Mouse (Mus musculus): ENCODE data around the gene Tfpi2. TPM values are rescaled to one million over a fixed set of nuclear protein-coding genes. Genes with fewer than 3 reads are reported as not detected.
A peak's percentile ranks its signal among the peaks of the same experiment; 100 is the strongest.

The Tfpi2 gene
- polyA plus RNA-seq, 1 experiment from 2014 or later, result 1.2 TPM

GRCm38 (mm10) chr6:3982661-3983284 lies 5.9 kb downstream of the Tfpi2 start:
- no peaks in the 10 kb centered on the region for H3K4me1 ChIP-seq
- H3K4me2 ChIP-seq (replicated peaks), result no peak overlapping the region
- no peaks in the 10 kb centered on the region for H3K27me3 ChIP-seq
- ATAC-seq (ENCODE audit: low FRiP score, low read depth), result no peak
- WGBS, result 80% methylated on average over 5 of the region's 5 CpGs
- H3K27ac ChIP-seq, result no peak overlapping the region
- H3K36me3 ChIP-seq, result no peaks in the 10 kb centered on the region
- no peak overlapping the region for H3K4me3 ChIP-seq
- no peak overlapping the region for H3K9ac ChIP-seq
- H3K9me3 ChIP-seq, result no peaks in the 10 kb centered on the region

DNA sequence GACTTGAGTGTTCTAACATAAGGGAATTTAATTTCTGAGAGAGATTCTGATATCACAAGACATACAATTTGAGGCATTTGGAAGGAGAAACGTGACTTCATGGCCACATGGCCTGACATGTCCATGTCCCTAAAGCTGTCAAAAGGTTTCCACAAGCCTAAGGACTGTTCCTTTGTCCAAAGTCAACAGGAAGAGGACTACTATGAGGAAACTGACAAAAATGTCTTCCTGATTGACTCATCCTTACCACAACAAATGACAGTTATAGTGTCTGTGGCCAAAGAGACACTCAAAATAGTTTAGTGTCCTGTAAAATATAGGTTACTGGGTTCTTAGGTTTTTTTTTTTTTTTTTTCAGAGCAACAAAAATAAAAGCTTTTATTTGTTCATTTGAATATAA lies 15.0 kb downstream of the Tfpi2 start:
- H3K4me1 ChIP-seq, result no peaks in the 10 kb centered on the region
- no peaks in the 10 kb centered on the region for H3K36me3 ChIP-seq
- ATAC-seq (ENCODE audit: low FRiP score, low read depth), result no peak
- no peak overlapping the region for H3K9ac ChIP-seq
- H3K27ac ChIP-seq, result no peak overlapping the region
- peaks cover 6% of the 10 kb centered on the region; the same call in 1 of the 2 replicates for H3K27me3 ChIP-seq
- H3K9me3 ChIP-seq, result no peaks in the 10 kb centered on the region
- H3K4me3 ChIP-seq, result no peak overlapping the region
- H3K4me2 ChIP-seq (replicated peaks), result no peak overlapping the region
- 83% methylated on average over 1 of the region's 1 CpGs for WGBS

GRCm38 (mm10) chr6:3967676-3968626 lies 20.8 kb downstream of the Tfpi2 start:
- Histone ChIP-seq H3K36me3 (no peaks in the 10 kb centered on the region), H3K4me2 (replicated peaks) (peak overlapping the region; percentile 59), H3K9me3 (no peaks in the 10 kb centered on the region), H3K4me1 (no peaks in the 10 kb centered on the region), H3K27ac (no peak overlapping the region), H3K9ac (no peak overlapping the region), H3K27me3 (peaks cover 23% of the 10 kb centered on the region), H3K4me3 (peak overlapping the region; percentile 30)
- ATAC-seq (ENCODE audit: low FRiP score, low read depth), result no peak
- WGBS, result 22% methylated on average over 31 of the region's 31 CpGs

DNA sequence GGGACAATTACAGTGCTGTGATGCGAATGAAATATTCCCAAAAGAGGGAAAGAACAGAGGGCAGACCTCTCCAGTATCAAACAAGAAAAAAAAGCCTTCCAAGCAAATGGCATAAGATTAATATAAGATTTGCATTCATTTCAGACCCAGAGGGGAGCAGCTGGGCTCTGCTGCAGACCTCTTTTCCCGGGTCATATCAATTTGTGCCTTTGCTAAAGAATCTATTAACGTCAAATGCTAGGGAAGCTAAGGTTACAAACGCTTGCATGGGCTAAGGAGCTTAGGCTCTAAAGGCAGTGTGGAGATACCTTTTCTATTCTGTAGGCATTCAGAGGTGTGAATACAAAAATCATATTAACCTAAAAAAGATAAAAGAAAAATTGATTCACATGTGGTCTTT lies 33.8 kb downstream of the Tfpi2 start:
- no peak for ATAC-seq (ENCODE audit: low FRiP score, low read depth)
- H3K9me3 ChIP-seq, result no peaks in the 10 kb centered on the region
- 54% methylated on average over 4 of the region's 4 CpGs for WGBS
- H3K9ac ChIP-seq, result no peak overlapping the region
- H3K4me2 ChIP-seq (replicated peaks), result no peak overlapping the region
- no peak overlapping the region for H3K27ac ChIP-seq
- no peaks in the 10 kb centered on the region for H3K27me3 ChIP-seq
- no peaks in the 10 kb centered on the region for H3K36me3 ChIP-seq
- H3K4me3 ChIP-seq, result no peak overlapping the region
- H3K4me1 ChIP-seq, result no peaks in the 10 kb centered on the region

GRCm38 (mm10) chr6:3936140-3936714 lies 52.5 kb downstream of the Tfpi2 start:
- Histone ChIP-seq H3K4me1 (no peaks in the 10 kb centered on the region), H3K36me3 (no peaks in the 10 kb centered on the region), H3K4me2 (replicated peaks) (no peak overlapping the region), H3K4me3 (no peak overlapping the region), H3K9me3 (no peaks in the 10 kb centered on the region), H3K27ac (no peak overlapping the region), H3K9ac (no peak overlapping the region), H3K27me3 (no peaks in the 10 kb centered on the region)
- 68% methylated on average over 1 of the region's 1 CpGs for WGBS
- no peak for ATAC-seq (ENCODE audit: low FRiP score, low read depth)

DNA sequence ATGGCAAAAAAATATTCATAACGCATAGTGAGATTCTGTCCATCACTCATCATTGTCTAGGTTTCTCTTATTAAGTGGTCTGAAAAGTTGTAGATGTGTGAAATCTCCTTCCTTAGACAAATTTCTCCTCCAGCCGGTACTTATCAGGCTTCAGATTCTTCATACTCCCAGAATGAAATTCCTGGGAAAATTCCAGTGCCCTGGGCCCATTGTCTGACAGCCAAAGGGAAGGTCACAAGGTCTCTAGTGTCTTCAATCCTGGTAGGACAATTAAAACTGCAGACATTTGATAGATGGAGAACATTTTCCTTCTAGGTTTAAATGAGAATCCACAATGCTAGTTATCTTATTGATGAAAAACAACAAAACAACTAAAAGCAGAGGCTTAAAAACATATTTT lies 53.1 kb downstream of the Tfpi2 start:
- Histone ChIP-seq H3K27me3 (no peaks in the 10 kb centered on the region), H3K4me1 (no peaks in the 10 kb centered on the region), H3K36me3 (no peaks in the 10 kb centered on the region), H3K9ac (no peak overlapping the region), H3K27ac (no peak overlapping the region), H3K4me2 (replicated peaks) (no peak overlapping the region), H3K9me3 (no peaks in the 10 kb centered on the region), H3K4me3 (no peak overlapping the region)
- 73% methylated on average over 2 of the region's 2 CpGs for WGBS
- no peak for ATAC-seq (ENCODE audit: low FRiP score, low read depth)

GRCm38 (mm10) chr6:3935048-3935447 lies 53.7 kb downstream of the Tfpi2 start:
- 56% methylated on average over 2 of the region's 2 CpGs for WGBS
- no peak for ATAC-seq (ENCODE audit: low FRiP score, low read depth)
- H3K9ac ChIP-seq, result no peak overlapping the region
- no peak overlapping the region for H3K4me2 ChIP-seq (replicated peaks)
- H3K9me3 ChIP-seq, result no peaks in the 10 kb centered on the region
- no peaks in the 10 kb centered on the region for H3K36me3 ChIP-seq
- H3K4me1 ChIP-seq, result no peaks in the 10 kb centered on the region
- no peak overlapping the region for H3K27ac ChIP-seq
- H3K4me3 ChIP-seq, result no peak overlapping the region
- no peaks in the 10 kb centered on the region for H3K27me3 ChIP-seq

DNA sequence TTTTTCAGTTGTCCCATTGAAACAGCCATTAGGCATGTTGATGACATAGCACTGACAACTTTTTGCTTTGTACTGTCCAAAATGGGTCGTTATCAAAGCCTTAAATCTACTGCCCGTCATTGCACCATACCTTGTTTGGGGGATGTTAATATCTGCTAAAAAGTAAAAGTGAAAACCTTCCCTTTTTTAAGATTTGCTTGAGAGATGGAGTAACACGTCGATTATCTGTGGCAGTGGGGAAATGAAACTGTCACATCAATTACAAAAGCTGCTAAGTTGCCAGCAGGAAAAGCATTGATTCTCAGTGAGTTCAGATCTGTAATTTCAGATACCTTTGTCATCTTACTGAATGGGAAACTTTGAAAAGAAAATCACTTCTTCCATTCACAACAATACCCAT lies 62.6 kb downstream of the Tfpi2 start:
- H3K9ac ChIP-seq, result no peak overlapping the region
- H3K27ac ChIP-seq, result no peak overlapping the region
- H3K27me3 ChIP-seq, result no peaks in the 10 kb centered on the region
- WGBS, result 73% methylated on average over 4 of the region's 4 CpGs
- no peaks in the 10 kb centered on the region for H3K36me3 ChIP-seq
- H3K4me1 ChIP-seq, result no peaks in the 10 kb centered on the region
- H3K4me2 ChIP-seq (replicated peaks), result no peak overlapping the region
- no peak overlapping the region for H3K4me3 ChIP-seq
- ATAC-seq (ENCODE audit: low FRiP score, low read depth), result no peak
- H3K9me3 ChIP-seq, result no peaks in the 10 kb centered on the region

- no peaks in the 10 kb centered on the region for H3K9me3 ChIP-seq
- no peak overlapping the region for H3K4me2 ChIP-seq (replicated peaks)
- no peaks in the 10 kb centered on the region for H3K27me3 ChIP-seq
- no peaks in the 10 kb centered on the region for H3K4me1 ChIP-seq
- no peak overlapping the region for H3K4me3 ChIP-seq
- H3K27ac ChIP-seq, result no peak overlapping the region
- H3K36me3 ChIP-seq, result no peaks in the 10 kb centered on the region
- no peak overlapping the region for H3K9ac ChIP-seq
- 74% methylated on average over 4 of the region's 4 CpGs for WGBS
- ATAC-seq (ENCODE audit: low FRiP score, low read depth), result no peak
These were observed 65.8 kb downstream of the Tfpi2 start for GRCm38 (mm10) chr6:3922870-3923269.

GRCm38 (mm10) chr6:3916015-3916414 lies 72.7 kb downstream of the Tfpi2 start:
- no peak overlapping the region for H3K4me3 ChIP-seq
- H3K27ac ChIP-seq, result no peak overlapping the region
- H3K9ac ChIP-seq, result no peak overlapping the region
- no peak overlapping the region for H3K4me2 ChIP-seq (replicated peaks)
- no peaks in the 10 kb centered on the region for H3K9me3 ChIP-seq
- peaks cover 9% of the 10 kb centered on the region; the same call in 1 of the 2 replicates for H3K4me1 ChIP-seq
- no peaks in the 10 kb centered on the region for H3K27me3 ChIP-seq
- WGBS, result 21% methylated on average over 7 of the region's 7 CpGs
- no peaks in the 10 kb centered on the region for H3K36me3 ChIP-seq
- ATAC-seq (ENCODE audit: low FRiP score, low read depth), result no peak

Measured in limb, embryonic 13.5 days (tissue).